Mouse (Mus musculus) megakaryocyte, embryonic 14.5 days (primary cell): Measurements from ENCODE around the gene Slc4a1.

Source experiments
- FLI1 ChIP-seq: IDR thresholded peaks from 2 replicates; pipeline ENCODE4 v1.6.1; 2012; ENCODE audit warnings: low read length, inconsistent platforms, mixed read lengths
- GATA1 ChIP-seq: IDR thresholded peaks from 3 replicates; pipeline ENCODE4 v1.6.1; 2012; ENCODE audit warnings: mixed read lengths, low read length, inconsistent platforms, borderline replicate concordance

DNA sequence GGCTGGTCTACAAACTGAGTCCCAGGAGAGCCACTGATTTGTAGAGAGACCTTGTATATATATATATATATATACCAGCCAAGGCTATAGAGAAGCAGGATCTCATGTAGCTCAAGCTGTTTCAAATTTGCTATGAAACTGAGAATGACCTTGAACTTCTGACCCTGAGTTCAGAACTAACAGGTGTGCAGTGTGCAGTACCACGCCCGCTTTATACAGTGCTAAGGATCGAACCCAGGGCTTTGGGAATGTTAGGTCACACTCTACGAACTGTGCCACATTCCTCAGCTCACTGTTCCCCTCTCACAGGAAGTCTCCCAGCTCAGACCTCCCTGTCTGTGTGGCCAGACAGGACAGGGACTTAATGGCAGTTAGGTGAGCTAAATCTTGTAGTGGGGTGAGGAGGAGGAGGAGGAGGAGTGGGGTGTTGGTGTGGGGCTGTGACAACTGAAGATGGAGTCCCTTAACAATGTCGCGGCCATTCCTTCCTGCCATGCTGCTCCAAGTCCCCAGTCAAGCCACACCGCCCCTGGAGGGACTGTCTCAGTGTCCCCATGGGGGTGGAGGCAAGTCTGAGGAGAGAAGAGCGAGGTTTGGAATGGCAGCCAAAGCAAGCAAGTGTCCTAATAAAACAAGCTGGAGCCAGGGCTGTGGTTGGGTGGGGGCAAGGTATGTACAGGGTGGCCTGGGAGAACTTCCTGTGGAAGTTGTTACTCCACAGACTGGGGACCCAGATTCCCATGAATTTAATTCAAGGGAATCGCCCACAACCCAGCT lies 1.7 kb upstream of the Slc4a1 start:
- TF ChIP-seq GATA1 (no peak), FLI1 (no peak)
